Comparison of ENCODE assay signal across 12 mouse cellular contexts in genomic region chr1:119494024-119494711, GRCm38 (mm10). TPM values are rescaled to one million over a fixed set of nuclear protein-coding genes. Genes with fewer than 3 reads are reported as not detected.
A peak's percentile ranks its signal among the peaks of the same experiment; 100 is the strongest.
DNase-seq lines count a peak whose midpoint lies in the region; ATAC-seq and TF ChIP-seq lines count a peak whose summit lies in the region.
"Had no signal": no experiment of that assay in that cellular context is flagged by ENCODE, and none has a peak within 500 bp of the region (broad histone marks: within the 10 kb centered on the region; RNA-seq: fewer than 3 reads in every experiment).

No protein-coding gene starts in this region.

- ATAC-seq in liver, embryonic 12.5 days = no peak
- no peak for ATAC-seq in hindbrain, embryonic 16.5 days
- ATAC-seq: Patski had no signal

- no peaks in the 10 kb centered on the region for H3K9me3 ChIP-seq in liver, embryonic 12.5 days (replicated peaks)
- H3K9me3 ChIP-seq in hindbrain, embryonic 16.5 days (ENCODE audit: control insufficient read depth, low read length) = no peaks in the 10 kb centered on the region
- H3K9me3 ChIP-seq: heart, embryonic 15.5 days; stomach, embryonic 15.5 days had no signal

- H3K36me3 ChIP-seq in liver, adult 2 months (ENCODE audit: control insufficient read depth, insufficient read depth, low read length) = no peaks in the 10 kb centered on the region
- H3K36me3 ChIP-seq in liver, embryonic 12.5 days = peaks cover 7% of the 10 kb centered on the region; the same call in 1 of the 2 replicates
- no peaks in the 10 kb centered on the region for H3K36me3 ChIP-seq in hindbrain, embryonic 16.5 days (ENCODE audit: control insufficient read depth, insufficient read depth, low read length)
- H3K36me3 ChIP-seq: heart, embryonic 15.5 days; stomach, embryonic 15.5 days had no signal

- H3K4me3 ChIP-seq in liver, adult 2 months (ENCODE audit: insufficient read depth, low read depth, low read length) = no peak overlapping the region
- no peak overlapping the region for H3K4me3 ChIP-seq in liver, embryonic 12.5 days
- no peak overlapping the region for H3K4me3 ChIP-seq in hindbrain, embryonic 16.5 days (ENCODE audit: low read length)
- H3K4me3 ChIP-seq: heart, embryonic 15.5 days; stomach, embryonic 15.5 days had no signal

- H3K79me2 ChIP-seq in liver, adult 2 months (ENCODE audit: control insufficient read depth, insufficient read depth, low read length) = peaks cover 34% of the 10 kb centered on the region

- intact Hi-C loops in heart, postnatal 36 days (cut with DNase I) = no loop called here

- no peaks in the 10 kb centered on the region for H3K27me3 ChIP-seq in liver, adult 2 months (ENCODE audit: control insufficient read depth, insufficient read depth, low read length)
- no peaks in the 10 kb centered on the region for H3K27me3 ChIP-seq in liver, embryonic 12.5 days (replicated peaks)
- H3K27me3 ChIP-seq in hindbrain, embryonic 16.5 days (replicated peaks; ENCODE audit: control insufficient read depth, insufficient read depth, low read length) = no peaks in the 10 kb centered on the region
- H3K27me3 ChIP-seq: heart, embryonic 15.5 days; Patski; stomach, embryonic 15.5 days had no signal

- no peak overlapping the region for H3K4me2 ChIP-seq in liver, embryonic 12.5 days
- H3K4me2 ChIP-seq in hindbrain, embryonic 16.5 days (ENCODE audit: low read length) = no peak overlapping the region
- H3K4me2 ChIP-seq: heart, embryonic 15.5 days; midbrain, embryonic 11.5 days; stomach, embryonic 15.5 days had no signal

- peak; percentile 28; the same call in 1 of the 2 replicates for TF ChIP-seq CTCF in liver, adult 2 months (IDR thresholded peaks at IDR 0.05; ENCODE audit: low read depth, low read length)

- peaks cover 12% of the 10 kb centered on the region for H3K4me1 ChIP-seq in liver, adult 2 months (ENCODE audit: control insufficient read depth, insufficient read depth, low read length)
- H3K4me1 ChIP-seq in liver, embryonic 12.5 days = peaks cover 33% of the 10 kb centered on the region
- peaks cover 4% of the 10 kb centered on the region; the same call in 1 of the 2 replicates for H3K4me1 ChIP-seq in hindbrain, embryonic 16.5 days (ENCODE audit: control insufficient read depth, insufficient read depth, low read depth, low read length)

- no peak overlapping the region for H3K27ac ChIP-seq in liver, adult 2 months (replicated peaks; ENCODE audit: insufficient read depth, low read depth, low read length)
- H3K27ac ChIP-seq in liver, embryonic 12.5 days = no peak overlapping the region
- no peak overlapping the region for H3K27ac ChIP-seq in hindbrain, embryonic 16.5 days (ENCODE audit: low read depth, low read length)
- H3K27ac ChIP-seq: heart, embryonic 15.5 days; stomach, embryonic 15.5 days had no signal

- 83% methylated on average over 2 of the region's 2 CpGs for WGBS in liver, adult 2 months
- WGBS in liver, embryonic 12.5 days (ENCODE audit: insufficient replicate concordance) = 72% methylated on average over 2 of the region's 2 CpGs
- 70% methylated on average over 2 of the region's 2 CpGs for WGBS in hindbrain, embryonic 16.5 days

- no peak for TF ChIP-seq POLR2A in liver, adult 2 months (IDR thresholded peaks at IDR 0.05; ENCODE audit: extremely low read depth, insufficient read depth, low read length)

- H3K9ac ChIP-seq in liver, adult 2 months (ENCODE audit: low read depth, low read length) = no peak overlapping the region
- no peak overlapping the region for H3K9ac ChIP-seq in liver, embryonic 12.5 days
- no peak overlapping the region for H3K9ac ChIP-seq in hindbrain, embryonic 16.5 days (ENCODE audit: low read depth, low read length)
- H3K9ac ChIP-seq: heart, embryonic 15.5 days; stomach, embryonic 15.5 days had no signal

- DNase-seq in gastrocnemius, adult 18-20 months (ENCODE audit: low spot score) = peak; percentile 42
- no peak for DNase-seq in gastrocnemius, adult 8-10 months (ENCODE audit: low spot score in 2 of 2)
- DNase-seq in liver, adult 2 months (ENCODE audit: extremely low read depth, low read depth, low spot score) = no peak
- peak; percentile 76 for DNase-seq in ES-CJ7 (ENCODE audit: low read depth, low spot score)
- DNase-seq in heart, postnatal 36 days = peak; percentile 52 to 61
- DNase-seq in retina, embryonic 14.5 days (ENCODE audit: low spot score) = no peak

RNA-seq across cellular contexts. Expression of gene Ralb, which starts 10.4 kb away (rescaled TPM):
- total RNA-seq in gastrocnemius, adult 18-20 months (2021) = 1 to 10 TPM; 6.6 to 9.4 TPM
- total RNA-seq in gastrocnemius, adult 8-10 months (2022) = 1 to 10 TPM; 6.2 to 9.9 (median 7.0) TPM
- total RNA-seq in liver, adult 2 months (2014; rRNA removed) = 12.8 and 14.8 TPM in 2 replicates
- polyA plus RNA-seq in liver, adult 2 months (2012; rRNA removed) = 9.0 and 9.3 TPM in 2 replicates
- 58.2 and 58.8 TPM in 2 replicates for polyA plus RNA-seq in liver, embryonic 12.5 days (2016; fragmentation: Nextera tagmentation; extraction: Ambion mirVana)
- 10 to 100 TPM; 30.9 to 31.1 TPM for total RNA-seq in heart, postnatal 36 days (2021)
- 72.4 and 73.1 TPM in 2 replicates for polyA plus RNA-seq in hindbrain, embryonic 16.5 days (2015; fragmentation: Nextera tagmentation; extraction: Ambion mirVana)

RNA-seq across cellular contexts. Expression of gene Tmem185b, which starts 31.8 kb away (rescaled TPM):
- total RNA-seq in gastrocnemius, adult 18-20 months (2021) = 1 to 10 TPM; 4.5 to 5.9 TPM
- total RNA-seq in gastrocnemius, adult 8-10 months (2022) = 1 to 10 TPM; 3.4 to 6.5 (median 4.9) TPM
- total RNA-seq in liver, adult 2 months (2014; rRNA removed) = 6.6 and 7.4 TPM in 2 replicates
- polyA plus RNA-seq in liver, adult 2 months (2012; rRNA removed) = 12.6 and 14.2 TPM in 2 replicates
- 11.6 and 11.7 TPM in 2 replicates for polyA plus RNA-seq in liver, embryonic 12.5 days (2016; fragmentation: Nextera tagmentation; extraction: Ambion mirVana)
- 10 to 100 TPM; 13.3 to 14.4 TPM for total RNA-seq in heart, postnatal 36 days (2021)
- polyA plus RNA-seq in hindbrain, embryonic 16.5 days (2015; fragmentation: Nextera tagmentation; extraction: Ambion mirVana) = 17.3 and 18.2 TPM in 2 replicates

Comparison
In these comparisons a context has a peak if more than half of its experiments do, and no peak if none do; other contexts are left out.
1. DNase-seq: peak in gastrocnemius, adult 18-20 months (single experiment), ES-CJ7 (single experiment) and heart, postnatal 36 days (2 of 2); none in gastrocnemius, adult 8-10 months (0 of 2), liver, adult 2 months (single experiment) and retina, embryonic 14.5 days (single experiment).